Mouse (Mus musculus): ENCODE measurements at regions not wholly inside any gene's neighbourhood (a gene's known extent, or its start where the extent isn't known, plus 50 kb on each side); places are given as distances from the start of the nearest gene placed in this dataset.

- DNase-seq (ENCODE audit: low read depth) = no peak
Observed at GRCm38 (mm10) chr12:27060899-27061762, 281.2 kb downstream of the Sox11 start.

GRCm38 (mm10) chr12:27059885-27060284 is 282.5 kb downstream of the Sox11 start:
- no peak for DNase-seq (ENCODE audit: low read depth)

- no peak for DNase-seq (ENCODE audit: low read depth)
Observed at GRCm38 (mm10) chr12:27054411-27054810, 288.0 kb downstream of the Sox11 start.

- DNase-seq (ENCODE audit: low read depth) = peak; percentile 68
Observed at GRCm38 (mm10) chr12:27037922-27038321, 304.5 kb downstream of the Sox11 start.

GRCm38 (mm10) chr12:27019751-27020150 is 322.6 kb downstream of the Sox11 start:
- DNase-seq (ENCODE audit: low read depth) = no peak

GRCm38 (mm10) chr12:27018366-27018765 is 324.0 kb downstream of the Sox11 start:
- DNase-seq (ENCODE audit: low read depth) = no peak

GRCm38 (mm10) chr12:26999287-26999686 is 343.1 kb downstream of the Sox11 start:
- DNase-seq (ENCODE audit: low read depth) = no peak

- no peak for DNase-seq (ENCODE audit: low read depth)
Observed at GRCm38 (mm10) chr12:26976284-26977065, 365.9 kb downstream of the Sox11 start.

GRCm38 (mm10) chr12:26972495-26973113 is 369.8 kb downstream of the Sox11 start:
- no peak for DNase-seq (ENCODE audit: low read depth)

GRCm38 (mm10) chr12:26967018-26967737 is 375.2 kb downstream of the Sox11 start:
- no peak for DNase-seq (ENCODE audit: low read depth)

- DNase-seq (ENCODE audit: low read depth) = no peak
Observed at GRCm38 (mm10) chr12:26963917-26964316, 378.5 kb downstream of the Sox11 start.

GRCm38 (mm10) chr12:26939831-26940230 is 402.5 kb downstream of the Sox11 start:
- no peak for DNase-seq (ENCODE audit: low read depth)

- DNase-seq (ENCODE audit: low read depth) = no peak
Observed at GRCm38 (mm10) chr12:26937836-26938235, 404.5 kb downstream of the Sox11 start.

- DNase-seq (ENCODE audit: low read depth) = no peak
Observed at GRCm38 (mm10) chr12:26936696-26937458, 405.5 kb downstream of the Sox11 start.

- DNase-seq (ENCODE audit: low read depth) = no peak
Observed at GRCm38 (mm10) chr12:26930155-26930867, 412.1 kb downstream of the Sox11 start.

- DNase-seq (ENCODE audit: low read depth) = no peak
Observed at GRCm38 (mm10) chr12:26906126-26906525, 436.2 kb downstream of the Sox11 start.

- no peak for DNase-seq (ENCODE audit: low read depth)
Observed at GRCm38 (mm10) chr12:26903894-26904272, 434.9 kb downstream of the Cmpk2 start.

GRCm38 (mm10) chr12:26903073-26903893 is 434.3 kb downstream of the Cmpk2 start:
- DNase-seq (ENCODE audit: low read depth) = no peak

- no peak for DNase-seq (ENCODE audit: low read depth)
Observed at GRCm38 (mm10) chr12:26891190-26891589, 422.2 kb downstream of the Cmpk2 start.

- DNase-seq (ENCODE audit: low read depth) = no peak
Observed at GRCm38 (mm10) chr12:26886635-26887014, 417.6 kb downstream of the Cmpk2 start.
